Mouse (Mus musculus) spleen, adult 2 months (tissue): ENCODE results near the gene Fam13a. TPM values are rescaled to one million over a fixed set of nuclear protein-coding genes. Genes with fewer than 3 reads are reported as not detected.

ENCODE experiments used
- DNase-seq, 2 experiments: peaks; one replicate each; pipeline versions ENCODE4 v3.0.0 to v3.0.0-alpha.2; 2012 to 2021; ENCODE audit warnings: low spot score in 2 of 2, low read depth in 1 of 2
- H3K27ac ChIP-seq: fragments of 200-500 bp; 2 replicates; pipeline ENCODE4 v1.5.1; 2012; ENCODE audit warnings: low read length, inconsistent platforms; ENCODE audit not compliant: insufficient read depth
- H3K27me3 ChIP-seq: fragments of 200-500 bp; 2 replicates; pipeline ENCODE4 v1.6.1; 2012; ENCODE audit warnings: mild to moderate bottlenecking, moderate library complexity, low read length, inconsistent platforms; ENCODE audit not compliant: control insufficient read depth, insufficient read depth
- H3K36me3 ChIP-seq: fragments of 200-500 bp; 2 replicates; pipeline ENCODE4 v1.6.1; 2012; ENCODE audit warnings: mild to moderate bottlenecking, low read length, inconsistent platforms; ENCODE audit not compliant: control insufficient read depth, insufficient read depth
- H3K4me1 ChIP-seq: fragments of 200-500 bp; 2 replicates; pipeline ENCODE4 v1.6.1; 2011; ENCODE audit warnings: inconsistent platforms; ENCODE audit not compliant: control insufficient read depth, insufficient read depth, insufficient read length
- H3K4me3 ChIP-seq: fragments of 200-500 bp; 2 replicates; pipeline ENCODE4 v1.5.1; 2011; ENCODE audit warnings: mild to moderate bottlenecking, inconsistent platforms; ENCODE audit not compliant: insufficient read depth, insufficient read length; ENCODE audit errors: extremely low read depth
- CTCF ChIP-seq: fragments of 200-500 bp; IDR thresholded peaks from 2 replicates; pipeline ENCODE4 v1.5.1; 2011; ENCODE audit warnings: mild to moderate bottlenecking, inconsistent platforms; ENCODE audit not compliant: insufficient read depth, insufficient read length, insufficient replicate concordance; ENCODE audit errors: extremely low read depth
- POLR2A ChIP-seq: fragments of 200-500 bp; IDR thresholded peaks from 2 replicates; pipeline ENCODE4 v1.6.1; 2011; ENCODE audit warnings: low read depth, low read length, inconsistent platforms
- WGBS: fragments of 180-500 bp; shearing (Covaris S2); methylation state at CpG from one replicate; pipeline ENCODE4 v1.1.7; 2018; 5-methylcytosine and 5-hydroxymethylcytosine counted together
- polyA plus RNA-seq: library from polyadenylated mRNA; depleted of rRNA; stranded (reverse); fragments of >200 nt; gene quantifications from 2 replicates; pipeline ENCODE4 v1.2.3, GENCODE M21; 2012; rRNA removed

Fam13a gene
- polyA plus RNA-seq, 1 experiment: 0.78 TPM

- no peak for DNase-seq
- Histone ChIP-seq H3K27ac (no peak overlapping the region), H3K4me1 (no peaks in the 10 kb centered on the region), H3K27me3 (no peaks in the 10 kb centered on the region), H3K36me3 (peaks cover 33% of the 10 kb centered on the region), H3K4me3 (no peak overlapping the region)
- WGBS: 96% methylated on average over 4 of the region's 4 CpGs
- TF ChIP-seq POLR2A (no peak), CTCF (no peak)
These were observed 129.4 kb downstream of the Fam13a start for GRCm38 (mm10) chr6:58894994-58895393.

- 40% methylated on average over 6 of the region's 6 CpGs for WGBS
- Histone ChIP-seq H3K4me3 (no peak overlapping the region), H3K36me3 (peaks cover 37% of the 10 kb centered on the region), H3K27me3 (no peaks in the 10 kb centered on the region), H3K27ac (no peak overlapping the region), H3K4me1 (no peaks in the 10 kb centered on the region)
- TF ChIP-seq POLR2A (no peak), CTCF (no peak)
- no peak for DNase-seq
These were observed 131.0 kb downstream of the Fam13a start for GRCm38 (mm10) chr6:58893307-58893706.

GRCm38 (mm10) chr6:58889917-58890316 lies 134.4 kb downstream of the Fam13a start:
- WGBS: 77% methylated on average over 3 of the region's 3 CpGs

GRCm38 (mm10) chr6:58882271-58882670 lies 142.1 kb downstream of the Fam13a start:
- H3K36me3 ChIP-seq: peaks cover 17% of the 10 kb centered on the region
- no peak overlapping the region for H3K27ac ChIP-seq
- no peak overlapping the region for H3K4me3 ChIP-seq
- H3K4me1 ChIP-seq: no peaks in the 10 kb centered on the region
- no peaks in the 10 kb centered on the region for H3K27me3 ChIP-seq
- no peak for DNase-seq
- WGBS: 84% methylated on average over 6 of the region's 6 CpGs
- TF ChIP-seq CTCF (no peak), POLR2A (no peak)

More at GRCm38 (mm10) chr6:58889917-58890316, 134.4 kb downstream of the Fam13a start:
- no peak for TF ChIP-seq POLR2A
- no peak for TF ChIP-seq CTCF
- no peak for DNase-seq
- Histone ChIP-seq H3K4me3 (no peak overlapping the region), H3K36me3 (peaks cover 34% of the 10 kb centered on the region), H3K27me3 (no peaks in the 10 kb centered on the region), H3K4me1 (no peaks in the 10 kb centered on the region), H3K27ac (no peak overlapping the region)

Other genes starting within 250 kb of the Fam13a start
- gene Herc3, start 193.1 kb downstream of the Fam13a start, polyA plus RNA-seq: 20.0 and 21.3 TPM in 2 replicates
- gene Nap1l5, start 117.5 kb downstream of the Fam13a start, polyA plus RNA-seq: 0.72 and 1.1 TPM in 2 replicates
- gene Tigd2, start 184.3 kb upstream of the Fam13a start, polyA plus RNA-seq: 3.6 and 5.1 TPM in 2 replicates